Mouse (Mus musculus) liver, embryonic 14.5 days (tissue): ENCODE measurements around the gene Slc9a2.

Experiments used
- CTCF ChIP-seq: IDR thresholded peaks from 2 replicates; pipeline ENCODE4 v1.5.1; 2016; ENCODE audit warnings: antibody characterized with exemption, low read depth, control low read depth
- EP300 ChIP-seq: IDR thresholded peaks from 2 replicates; pipeline ENCODE4 v1.6.1; 2016; ENCODE audit warnings: antibody characterized with exemption, low read depth

DNA sequence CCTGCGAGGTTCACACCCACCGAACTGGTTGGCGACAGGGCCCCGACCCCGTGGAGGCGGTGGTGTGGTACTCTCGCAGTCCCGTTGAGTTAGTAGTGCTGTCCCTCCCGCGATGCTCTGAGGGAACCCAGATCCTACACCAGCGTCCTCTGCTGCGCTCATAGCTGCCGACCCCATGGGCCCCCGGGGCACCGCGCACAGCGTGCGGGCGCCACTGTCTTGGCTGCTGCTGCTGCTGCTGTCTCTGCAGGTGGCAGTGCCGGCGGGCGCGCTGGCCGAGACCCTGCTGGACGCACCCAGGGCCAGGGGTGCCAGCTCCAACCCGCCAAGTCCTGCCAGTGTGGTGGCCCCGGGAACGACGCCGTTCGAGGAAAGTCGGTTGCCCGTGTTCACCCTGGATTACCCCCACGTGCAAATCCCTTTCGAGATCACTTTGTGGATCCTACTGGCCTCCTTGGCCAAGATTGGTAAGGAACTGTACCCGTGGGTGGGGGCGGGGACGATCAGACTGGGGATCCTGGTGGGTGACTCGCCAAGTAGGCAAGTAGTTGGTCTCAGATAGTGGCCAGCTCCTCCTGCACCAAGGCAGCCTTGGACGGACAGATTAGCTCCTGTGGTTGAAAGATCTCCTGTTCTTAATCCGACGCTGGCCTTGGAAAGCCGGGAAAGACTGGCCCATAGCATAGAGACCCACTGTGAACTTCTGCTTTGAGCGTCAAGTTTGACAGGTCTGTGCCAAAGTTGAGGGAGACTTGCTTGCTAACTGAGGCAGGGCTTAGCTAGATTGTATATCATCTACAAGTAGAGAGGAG lies 1.5 kb downstream of the Slc9a2 start:
- no peak for TF ChIP-seq CTCF
- no peak for TF ChIP-seq EP300
